ENCODE assay signal across 8 mouse cellular contexts in genomic region chr9:64956337-64956736, GRCm38 (mm10). TPM values are rescaled to one million over a fixed set of nuclear protein-coding genes. Genes with fewer than 3 reads are reported as not detected.
A peak's percentile ranks its signal among the peaks of the same experiment; 100 is the strongest.
DNase-seq lines count a peak whose midpoint lies in the region; ATAC-seq and TF ChIP-seq lines count a peak whose summit lies in the region.

No protein-coding gene starts in this region.

- intact Hi-C loops in gastrocnemius, adult 2 months (cut with DNase I), result no loop called here

- no peak for DNase-seq in gastrocnemius, adult 2 months
- no peak for DNase-seq in gastrocnemius, postnatal 4 days (ENCODE audit: low spot score in 2 of 2)
- DNase-seq in 3T3-L1 (ENCODE audit: low read depth, low spot score), result peak; percentile 27
- peak; percentile 61 for DNase-seq in adrenal gland, postnatal 14 days
- peak; percentile 42 for DNase-seq in lung, postnatal 14 days
- peak; percentile 77 for DNase-seq in thymus, postnatal 4 days
- no peak for DNase-seq in right cerebral cortex, postnatal 14 days

- no peaks in the 10 kb centered on the region for H3K36me3 ChIP-seq in hindbrain, embryonic 16.5 days (ENCODE audit: control insufficient read depth, insufficient read depth, low read length)

- peak overlapping the region; percentile 58 for H3K4me3 ChIP-seq in gastrocnemius, adult 2 months
- no peak overlapping the region for H3K4me3 ChIP-seq in hindbrain, embryonic 16.5 days (ENCODE audit: low read length)

- no peak overlapping the region for H3K9ac ChIP-seq in hindbrain, embryonic 16.5 days (ENCODE audit: low read depth, low read length)

- no peak for ATAC-seq in hindbrain, embryonic 16.5 days

- 31% methylated on average over 12 of the region's 12 CpGs for WGBS in hindbrain, embryonic 16.5 days

- peak overlapping the region; percentile 28; the same call in 1 of the 2 replicates for H3K27ac ChIP-seq in gastrocnemius, adult 2 months
- H3K27ac ChIP-seq in hindbrain, embryonic 16.5 days (ENCODE audit: low read depth, low read length), result no peak overlapping the region

- H3K4me2 ChIP-seq in hindbrain, embryonic 16.5 days (ENCODE audit: low read length), result peak overlapping the region; percentile 5; the same call in 1 of the 2 replicates

- peaks cover 1% of the 10 kb centered on the region for H3K4me1 ChIP-seq in hindbrain, embryonic 16.5 days (ENCODE audit: control insufficient read depth, insufficient read depth, low read depth, low read length)

- no peak for TF ChIP-seq CTCF in gastrocnemius, adult 2 months (IDR thresholded peaks at IDR 0.05)

- no peaks in the 10 kb centered on the region for H3K9me3 ChIP-seq in hindbrain, embryonic 16.5 days (ENCODE audit: control insufficient read depth, low read length)

- H3K27me3 ChIP-seq in hindbrain, embryonic 16.5 days (replicated peaks; ENCODE audit: control insufficient read depth, insufficient read depth, low read length), result no peaks in the 10 kb centered on the region

RNA-seq across cellular contexts. Expression of gene Ints14, which starts 4.4 kb away (rescaled TPM):
- total RNA-seq in gastrocnemius, adult 2 months (2021), result 10 to 100 TPM; 16.9 to 17.5 TPM
- 10 to 100 TPM; 23.9 to 26.5 TPM for total RNA-seq in gastrocnemius, postnatal 4 days (2021)
- total RNA-seq in adrenal gland, postnatal 14 days (2021), result 27.2 and 30.1 TPM in 2 replicates
- polyA plus RNA-seq in hindbrain, embryonic 16.5 days (2015; fragmentation: Nextera tagmentation; extraction: Ambion mirVana), result 32.1 and 37.1 TPM in 2 replicates

RNA-seq across cellular contexts. Expression of gene Slc24a1, which starts 4.9 kb away (rescaled TPM):
- total RNA-seq in gastrocnemius, adult 2 months (2021), result not detected
- total RNA-seq in gastrocnemius, postnatal 4 days (2021), result under 1 TPM; 0.10 to 0.13 TPM
- 0.07 and 0.15 TPM in 2 replicates for total RNA-seq in adrenal gland, postnatal 14 days (2021)
- 0.04 and 0.11 TPM in 2 replicates for polyA plus RNA-seq in hindbrain, embryonic 16.5 days (2015; fragmentation: Nextera tagmentation; extraction: Ambion mirVana)

Comparison
In these comparisons a context has a peak if more than half of its experiments do, and no peak if none do; other contexts are left out.
1. DNase-seq: peak in 3T3-L1 (single experiment), adrenal gland, postnatal 14 days (single experiment), lung, postnatal 14 days (single experiment) and thymus, postnatal 4 days (single experiment); none in gastrocnemius, adult 2 months (single experiment), gastrocnemius, postnatal 4 days (0 of 2) and right cerebral cortex, postnatal 14 days (single experiment).